Mouse (Mus musculus) right cerebral cortex, postnatal 14 days (tissue): ENCODE results near the gene Arhgap33.
A peak's percentile ranks its signal among the peaks of the same experiment; 100 is the strongest.
"Not testable (repeated sequence)": the region's sequence is repeated elsewhere in the genome, so short reads cannot be mapped to it uniquely, and the experiment has no call there.

Source experiments
- DNase-seq: peaks from one replicate; pipeline ENCODE4 v3.0.0; 2022

Gene Arhgap33

DNA sequence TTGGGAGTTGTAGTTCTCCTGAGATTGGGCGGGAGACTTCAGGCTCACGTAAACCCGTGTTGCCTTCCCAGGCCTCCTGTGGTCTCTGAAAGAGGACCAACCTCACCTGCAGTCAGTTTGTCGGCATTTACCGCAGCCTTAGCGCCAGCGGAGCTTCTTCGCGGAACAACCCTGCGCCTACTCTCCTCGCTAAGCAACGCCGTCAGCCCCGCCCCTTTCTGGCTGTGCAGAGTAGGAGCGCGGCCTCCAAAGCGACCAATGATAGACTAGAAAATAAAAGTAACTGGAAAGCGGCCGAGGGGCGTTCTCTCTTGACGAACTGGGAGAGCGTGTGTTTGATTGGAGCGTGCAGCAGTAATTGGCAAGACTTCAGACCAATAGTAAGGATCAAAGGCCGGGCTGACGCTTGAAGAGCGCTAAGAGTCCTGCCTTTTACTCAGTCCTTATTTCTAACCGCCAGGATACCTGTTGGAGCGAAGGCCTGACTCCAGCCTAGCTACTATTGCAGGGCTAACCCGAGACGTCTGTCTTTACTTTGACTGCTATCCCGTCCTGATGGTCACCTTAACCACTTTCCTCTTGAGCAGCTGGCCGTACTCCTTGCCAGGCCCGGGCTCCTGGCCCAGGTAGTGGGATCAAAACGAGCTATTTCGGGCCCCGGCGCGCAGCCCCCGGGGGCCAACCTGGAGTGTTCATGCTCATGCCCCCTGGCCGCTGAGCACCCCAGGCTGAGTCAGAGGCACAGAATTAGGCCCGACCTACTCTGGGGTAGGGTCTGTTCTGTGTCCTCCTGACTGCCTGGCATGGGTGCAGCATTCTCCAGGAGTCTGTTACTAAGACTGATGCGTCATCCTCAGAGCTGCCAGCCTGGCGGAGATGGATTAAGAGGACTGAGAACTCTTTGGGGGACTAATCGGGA lies 17.5 kb upstream of the Arhgap33 start, which contains the start of the genes Hspb6 and Proser3:
Hspb6 (plus strand) TSS at position 77 of the 919 bp plus-strand sequence.
Proser3 (minus strand) TSS at position 198 of the 919 bp plus-strand sequence.
- peak; percentile 96 for DNase-seq

DNA sequence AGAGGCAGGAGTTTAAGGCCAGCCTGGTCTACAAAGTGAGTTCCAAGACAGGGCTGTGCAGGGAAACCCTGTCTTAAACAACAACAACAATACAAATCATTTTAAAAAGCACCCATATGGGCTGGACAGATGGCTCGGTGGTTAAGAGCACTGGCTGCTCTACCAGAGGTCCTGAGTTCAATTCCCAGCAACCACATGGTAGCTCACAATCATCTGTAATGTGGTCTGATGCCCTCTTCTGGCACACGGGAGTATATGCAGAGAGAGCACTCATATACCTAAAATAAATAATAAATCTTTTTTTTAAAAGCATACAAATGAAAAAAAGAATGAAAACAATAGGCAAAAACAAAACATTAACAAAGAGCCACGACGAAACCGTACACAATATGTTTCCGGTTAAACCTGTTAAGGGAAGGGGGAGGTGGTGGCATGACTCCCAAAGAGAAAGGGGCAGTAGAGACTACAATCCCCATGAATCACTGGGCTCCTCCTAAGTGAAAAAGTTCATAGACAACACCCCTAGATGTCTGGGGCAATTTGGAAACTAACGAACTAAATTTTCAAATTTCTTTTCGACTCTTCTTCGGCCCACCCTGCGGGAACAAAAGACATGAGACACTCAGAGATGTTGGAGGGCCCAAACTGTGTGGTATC lies 16.7 kb upstream of the Arhgap33 start:
- DNase-seq, result no peak

GRCm38 (mm10) chr7:30550603-30551002 lies 15.7 kb upstream of the Arhgap33 start:
- no peak for DNase-seq

DNA sequence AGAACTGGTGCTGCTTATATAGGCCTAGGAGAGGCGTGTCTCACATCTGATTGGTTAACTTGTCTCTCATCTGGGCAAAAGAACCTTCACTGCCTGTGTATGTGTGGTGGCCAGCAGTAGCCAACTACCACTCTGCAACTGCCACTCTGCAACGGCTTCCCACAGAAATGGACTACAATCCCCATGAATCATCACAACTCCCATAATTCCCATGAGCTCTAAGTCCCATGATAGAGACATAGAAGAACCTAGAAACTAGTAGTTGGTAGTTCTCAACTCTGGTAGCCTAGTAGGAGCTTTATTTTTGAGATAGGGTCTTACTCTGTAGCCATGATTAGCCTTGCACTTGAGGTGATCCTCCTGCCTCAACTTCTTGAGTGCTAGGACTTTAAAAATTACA lies 15.0 kb upstream of the Arhgap33 start:
- no peak for DNase-seq

GRCm38 (mm10) chr7:30544327-30544726 lies 9.5 kb upstream of the Arhgap33 start:
- DNase-seq, result no peak

DNA sequence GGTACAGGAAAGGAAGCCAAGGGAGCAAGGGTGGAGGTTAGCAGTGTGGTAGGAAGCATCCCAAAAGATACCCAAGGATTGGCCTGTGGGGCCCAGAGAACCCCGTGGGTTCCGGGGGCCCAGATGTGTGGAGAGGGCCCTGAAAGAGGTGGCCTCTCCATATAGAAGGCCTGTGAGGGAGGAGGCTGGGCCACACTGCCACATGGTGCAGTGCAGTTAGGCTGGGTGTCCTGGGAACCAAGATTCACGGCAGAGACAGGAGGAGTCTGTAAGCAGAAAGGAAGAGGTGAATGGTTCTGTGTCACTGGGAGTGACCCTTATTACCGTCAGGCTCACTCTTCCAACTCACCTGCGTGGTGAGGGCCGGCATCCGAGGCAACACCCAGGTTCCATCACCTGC lies 5.7 kb upstream of the Arhgap33 start:
- no peak for DNase-seq

DNA sequence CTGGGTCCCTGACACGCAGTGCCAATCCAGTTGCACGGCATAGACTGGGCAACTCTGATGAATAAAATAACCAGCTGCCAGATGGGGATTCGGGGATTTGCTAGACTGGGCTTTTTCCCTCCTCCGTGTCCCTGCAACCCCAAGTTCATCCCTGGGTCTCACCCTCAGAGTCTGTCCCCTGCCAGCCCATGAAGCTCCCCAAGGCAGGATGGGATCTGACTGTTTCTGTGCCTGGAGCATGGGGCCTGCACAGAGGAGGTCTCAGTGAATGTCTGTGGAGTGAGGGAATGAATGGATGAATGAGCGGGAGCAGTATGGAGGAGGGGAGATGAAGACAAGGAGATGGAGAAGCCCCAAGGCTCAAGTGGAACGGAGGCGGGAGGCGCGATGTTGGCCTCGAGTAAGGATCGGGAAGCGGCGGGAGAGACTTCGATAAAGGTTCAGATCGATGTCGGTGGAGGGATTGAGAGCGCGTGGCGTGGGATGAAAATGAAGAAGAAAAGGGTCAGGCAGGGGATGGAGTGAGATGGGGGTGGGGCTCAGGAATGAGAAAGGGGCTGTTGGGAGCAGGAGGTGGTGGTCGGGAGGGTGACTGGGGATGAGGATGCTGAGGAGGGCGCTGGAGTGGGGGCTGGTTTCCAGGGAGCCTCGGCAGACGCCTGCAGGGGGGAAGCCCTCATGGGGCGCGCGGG lies 773 bp downstream of the Arhgap33 start:
- DNase-seq, result no peak

DNA sequence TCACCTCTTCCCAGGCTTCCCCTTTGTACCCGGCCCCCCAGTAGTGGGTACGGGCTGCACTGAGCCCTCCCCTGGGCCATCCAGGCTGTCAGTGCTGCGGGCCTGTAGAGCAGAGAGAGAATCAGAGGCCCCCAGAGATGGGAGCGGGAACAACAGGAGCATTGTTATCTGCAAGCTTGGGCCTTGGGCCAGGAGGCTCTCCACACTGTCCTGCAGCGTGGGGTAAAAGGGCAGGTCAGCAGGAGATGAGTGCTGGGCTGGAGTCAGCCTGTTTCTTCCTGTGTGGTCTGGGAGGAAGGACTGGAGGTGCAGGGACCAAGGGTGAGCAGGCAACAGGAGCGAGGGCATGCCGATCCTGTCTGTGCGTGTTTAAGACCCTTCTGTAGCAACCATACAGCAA lies 1.9 kb downstream of the Arhgap33 start:
- no peak for DNase-seq

DNA sequence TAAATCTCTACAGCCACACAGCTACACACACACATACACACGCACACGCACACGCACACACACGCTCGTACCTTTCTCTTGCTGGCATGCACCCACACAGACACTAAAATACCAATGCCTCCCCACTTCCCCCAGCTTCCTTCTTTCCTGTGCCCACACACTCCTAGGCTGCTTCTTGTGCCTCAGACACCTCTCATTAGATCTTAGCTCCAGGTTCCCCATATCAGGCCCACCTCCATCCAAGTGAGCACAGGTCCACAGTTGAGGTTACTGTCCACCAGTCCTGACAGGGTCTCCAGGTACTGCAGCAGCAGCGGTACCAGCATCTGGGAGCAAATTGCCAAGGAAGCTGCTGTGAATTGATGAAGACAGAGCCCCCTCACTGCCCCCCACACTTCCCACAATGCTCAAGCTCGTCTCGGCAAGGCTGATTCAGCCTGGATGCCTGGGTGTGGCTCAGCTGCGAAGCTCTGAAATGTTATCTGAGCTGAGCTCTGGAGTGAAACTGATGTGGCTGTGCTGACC lies 3.5 kb downstream of the Arhgap33 start:
- DNase-seq, result no peak

- no peak for DNase-seq
Measured at GRCm38 (mm10) chr7:30526981-30527380, 7.9 kb downstream of the Arhgap33 start.

DNA sequence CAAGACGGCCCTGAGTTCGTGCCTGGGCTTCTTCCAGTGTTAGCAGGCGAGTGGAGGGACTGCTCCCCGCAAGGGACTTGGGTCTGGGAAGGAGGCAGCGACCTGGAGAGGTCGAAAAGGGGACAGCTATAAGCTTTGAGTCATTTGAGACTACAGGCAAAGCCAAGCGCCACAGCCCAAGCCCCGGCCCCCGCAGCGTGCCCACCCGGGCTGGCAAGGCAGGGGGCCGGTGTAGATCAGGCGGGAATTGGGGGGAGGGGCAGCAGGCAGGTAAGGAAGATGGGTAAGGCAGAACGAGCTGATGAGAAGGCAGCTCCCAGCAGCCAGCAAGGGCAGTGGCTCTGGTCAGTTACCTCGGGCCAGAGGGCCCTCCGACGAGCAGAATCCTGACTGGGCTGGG lies 8.5 kb downstream of the Arhgap33 start:
- no peak for DNase-seq

GRCm38 (mm10) chr7:30525954-30526353 lies 8.9 kb downstream of the Arhgap33 start:
- no peak for DNase-seq

GRCm38 (mm10) chr7:30524487-30524886 lies 10.4 kb downstream of the Arhgap33 start:
- no peak for DNase-seq

DNA sequence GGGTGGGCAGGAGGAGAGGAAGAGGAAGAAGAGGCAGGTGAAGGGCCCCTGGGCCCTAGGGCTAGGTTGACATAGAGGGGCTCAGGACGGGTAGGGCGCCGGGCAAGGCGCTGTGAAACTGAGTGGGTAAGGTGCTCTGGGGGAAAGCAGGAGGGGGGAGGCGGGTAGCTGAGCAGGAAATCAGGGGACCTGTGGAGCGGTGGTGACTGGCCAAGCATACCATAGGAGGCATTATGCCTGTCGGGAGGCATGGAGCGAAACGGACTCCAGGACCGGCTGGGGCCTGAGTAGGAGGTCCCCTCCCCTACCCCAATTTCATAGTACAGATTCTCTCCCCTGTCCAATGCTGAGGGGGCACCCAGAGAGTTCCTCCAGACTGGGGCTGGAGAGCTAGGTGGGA lies 12.0 kb downstream of the Arhgap33 start:
- no peak for DNase-seq

DNA sequence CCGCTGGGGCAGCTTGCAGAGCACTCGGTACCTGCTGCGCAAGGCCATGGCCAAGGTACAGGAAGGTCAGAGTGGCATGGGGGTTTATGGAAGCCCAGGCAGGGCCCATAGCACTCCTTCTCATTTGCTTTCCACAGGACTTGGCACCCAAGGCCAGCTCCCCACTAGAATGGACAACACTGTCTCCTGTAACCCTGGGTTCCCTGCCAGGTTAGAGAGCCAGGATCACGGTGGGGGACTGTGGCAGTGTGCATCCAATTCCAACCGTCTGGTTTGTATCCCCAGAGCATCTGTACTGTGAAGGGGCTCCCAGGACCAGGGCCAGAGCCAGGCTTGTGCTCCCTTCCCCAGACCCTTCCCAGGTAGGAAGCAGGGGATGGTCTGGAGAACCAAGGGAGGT lies 14.0 kb downstream of the Arhgap33 start:
- no peak for DNase-seq

DNA sequence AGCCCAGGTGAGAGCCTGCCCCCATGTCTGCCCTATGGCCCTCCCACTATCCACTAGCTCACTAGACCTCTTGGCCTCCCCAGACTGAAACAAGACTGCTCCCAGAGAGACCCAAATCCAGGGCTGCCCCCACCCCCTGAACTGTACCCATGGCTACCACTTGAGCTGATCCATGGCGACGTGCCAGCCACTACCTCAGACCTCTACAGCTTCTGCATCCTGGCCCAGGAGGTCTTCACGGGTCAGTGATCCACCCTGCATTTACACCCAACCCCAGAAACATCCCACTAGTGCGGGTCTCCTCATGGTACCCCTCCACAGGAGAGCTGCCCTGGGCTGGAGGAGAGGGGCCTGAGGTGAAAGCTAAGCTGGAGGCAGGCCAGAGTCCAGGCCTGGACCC lies 14.5 kb downstream of the Arhgap33 start:
- DNase-seq, result no peak

- no peak for DNase-seq
Measured at GRCm38 (mm10) chr7:30518325-30518724, 16.5 kb downstream of the Arhgap33 start.

DNA sequence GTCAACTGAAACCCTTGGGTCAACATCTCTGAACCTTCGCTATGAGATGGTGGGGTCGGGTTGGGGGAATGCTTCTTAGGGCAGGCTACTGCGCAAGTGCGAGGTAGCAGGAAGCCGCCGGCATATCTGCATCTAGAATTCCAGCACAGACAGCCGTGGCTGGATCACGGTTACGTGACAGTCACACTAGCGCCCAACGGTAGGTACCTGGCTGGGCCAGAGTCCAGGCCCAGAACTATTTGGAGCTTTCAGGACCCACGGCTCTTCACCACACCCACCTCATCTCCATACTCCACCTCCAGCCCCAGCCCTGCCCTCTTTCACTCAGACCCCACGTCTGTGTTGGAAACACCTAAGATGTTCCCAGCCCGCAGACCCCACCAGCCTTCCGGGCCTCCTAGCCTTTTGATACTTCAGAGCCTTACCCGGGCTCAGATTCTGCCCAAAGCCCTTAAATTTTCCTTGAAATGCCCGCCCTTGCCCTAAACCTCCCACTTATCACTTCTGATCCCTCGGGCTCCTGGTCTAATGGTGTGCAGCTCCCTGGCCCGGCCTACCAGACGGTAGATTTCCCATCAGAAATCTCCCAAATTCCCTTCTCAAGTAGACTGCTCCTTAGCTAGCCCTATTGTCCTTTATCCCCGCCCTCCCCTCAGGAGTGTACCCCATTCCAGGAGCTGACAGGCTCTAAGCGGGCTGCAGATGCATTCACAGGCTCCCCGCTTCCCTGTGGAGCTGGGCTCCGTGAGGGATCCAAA lies 19.7 kb downstream of the Arhgap33 start:
- no peak for DNase-seq

GRCm38 (mm10) chr7:30508061-30508460 lies 26.8 kb downstream of the Arhgap33 start:
- DNase-seq, result no peak

DNA sequence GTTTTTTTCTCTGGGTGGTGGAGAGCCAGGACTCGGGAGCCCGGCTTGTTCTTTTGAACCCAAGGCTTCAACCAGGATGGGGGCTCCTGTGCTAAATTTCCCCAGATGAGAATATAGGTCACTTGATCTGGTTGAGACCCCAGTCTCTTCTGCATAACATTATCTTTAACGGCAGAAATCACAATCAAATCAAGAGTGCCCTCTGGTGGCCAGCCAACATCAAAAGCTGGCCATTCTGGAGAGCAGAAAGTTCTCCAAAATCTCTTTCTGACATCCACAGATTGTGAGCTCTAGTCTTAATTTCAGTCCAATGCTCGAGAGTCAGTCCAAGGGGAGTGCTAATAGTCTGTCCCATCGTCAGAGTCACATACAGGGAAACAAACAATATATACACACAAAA lies 33.7 kb downstream of the Arhgap33 start:
- not testable (repeated sequence) for DNase-seq

DNA sequence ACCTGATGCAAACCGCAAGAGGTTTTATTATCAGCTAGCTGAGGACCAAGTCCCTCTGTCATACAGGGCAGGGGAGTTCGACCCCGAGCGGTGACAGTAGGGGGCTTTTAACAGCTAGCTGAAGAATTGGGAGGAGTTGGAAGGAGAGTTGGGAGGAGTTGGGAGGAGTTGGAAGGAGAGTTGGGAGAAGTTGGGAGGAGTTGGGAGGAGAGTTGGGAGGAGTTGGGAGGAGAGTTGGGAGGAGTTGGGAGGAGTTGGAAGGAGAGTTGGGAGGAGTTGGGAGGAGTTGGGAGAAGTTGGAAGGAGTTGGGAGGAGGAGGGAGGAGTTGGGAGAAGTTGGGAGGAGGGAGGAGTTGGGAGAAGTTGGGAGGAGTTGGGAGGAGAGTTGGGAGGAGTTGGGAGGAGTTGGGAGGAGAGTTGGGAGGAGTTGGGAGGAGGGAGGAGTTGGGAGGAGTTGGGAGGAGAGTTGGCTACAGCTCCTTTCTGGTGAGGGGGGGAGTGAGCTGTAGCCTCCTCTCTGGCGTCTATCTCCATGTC lies 39.3 kb downstream of the Arhgap33 start:
- DNase-seq, result not testable (repeated sequence)

DNA sequence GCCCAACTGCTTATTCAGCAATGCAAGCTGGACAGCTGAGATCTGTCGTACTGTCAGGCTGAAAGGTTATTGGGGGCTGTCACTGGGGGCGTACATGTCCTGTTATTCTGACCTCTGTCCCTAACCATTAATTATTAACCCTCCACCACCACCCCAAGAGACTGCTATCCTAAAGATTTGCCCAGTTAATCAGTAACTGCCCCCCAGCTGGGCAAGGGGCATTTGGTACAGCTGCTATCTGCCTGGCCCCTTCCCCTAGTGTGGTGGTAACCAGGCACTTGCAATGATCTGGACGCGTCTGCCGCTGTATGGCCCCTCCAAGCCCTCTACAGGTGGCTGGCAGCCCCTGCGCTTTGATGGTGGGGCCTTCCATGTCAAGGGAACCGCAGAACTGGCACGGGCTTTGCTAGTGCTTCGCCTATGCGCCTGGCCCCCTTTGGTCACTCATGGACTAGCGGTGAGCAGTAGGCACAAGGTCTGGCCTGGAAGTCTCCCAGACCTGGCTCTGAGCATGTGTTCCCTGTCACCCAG lies 41.4 kb downstream of the Arhgap33 start, which contains the start of gene Prodh2:
Prodh2 (plus strand) TSS at position 222 of the 531 bp plus-strand sequence.
- DNase-seq, result no peak
